In the genomic region with DNA sequence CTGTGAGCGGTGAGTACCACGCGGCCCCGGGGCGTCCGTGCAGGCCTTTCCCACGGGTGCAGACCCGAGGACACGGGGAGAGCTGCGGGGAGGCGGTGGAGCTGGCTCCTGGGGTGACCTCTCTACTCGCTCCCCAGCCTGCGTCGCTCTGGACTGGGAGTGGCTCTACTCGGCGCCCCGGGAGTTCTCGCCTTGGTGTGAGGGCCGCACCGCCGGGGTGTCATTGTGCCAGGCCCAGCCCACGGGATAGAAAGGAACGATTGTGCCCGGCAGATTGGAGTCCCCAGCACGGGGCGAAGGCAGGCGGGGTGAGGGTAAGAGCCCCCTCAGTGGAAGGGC, we compare ENCODE assay signal across 8 mouse cellular contexts. TPM values are rescaled to one million over a fixed set of nuclear protein-coding genes. Genes with fewer than 3 reads are reported as not detected.
A peak's percentile ranks its signal among the peaks of the same experiment; 100 is the strongest.
DNase-seq lines count a peak whose midpoint lies in the region; ATAC-seq and TF ChIP-seq lines count a peak whose summit lies in the region.

No protein-coding gene starts in this region.

- H3K9ac ChIP-seq in embryonic facial prominence, embryonic 13.5 days = peak overlapping the region; percentile 85
- peak overlapping the region; percentile 87 for H3K9ac ChIP-seq in intestine, embryonic 16.5 days (ENCODE audit: low read depth, low read length)
- peak overlapping the region; percentile 89 for H3K9ac ChIP-seq in neural tube, embryonic 13.5 days

- ATAC-seq in embryonic facial prominence, embryonic 13.5 days (ENCODE audit: insufficient number of reproducible peaks, insufficient read depth, low FRiP score, low TSS enrichment, low read depth) = no peak
- ATAC-seq in intestine, embryonic 16.5 days = peak; percentile 72
- no peak for ATAC-seq in neural tube, embryonic 13.5 days (ENCODE audit: low read depth)

- H3K27ac ChIP-seq in left cerebral cortex, adult 2 months = peak overlapping the region; percentile 74
- peak overlapping the region; percentile 93 for H3K27ac ChIP-seq in embryonic facial prominence, embryonic 13.5 days
- peak overlapping the region; percentile 98 for H3K27ac ChIP-seq in intestine, embryonic 16.5 days (ENCODE audit: low read length)
- peak overlapping the region; percentile 92 for H3K27ac ChIP-seq in neural tube, embryonic 13.5 days (replicated peaks)

- no peaks in the 10 kb centered on the region for H3K9me3 ChIP-seq in embryonic facial prominence, embryonic 13.5 days
- no peaks in the 10 kb centered on the region for H3K9me3 ChIP-seq in intestine, embryonic 16.5 days (ENCODE audit: control insufficient read depth, low read length)
- H3K9me3 ChIP-seq in neural tube, embryonic 13.5 days = no peaks in the 10 kb centered on the region

- H3K4me3 ChIP-seq in left cerebral cortex, adult 2 months = peak overlapping the region; percentile 82
- H3K4me3 ChIP-seq in embryonic facial prominence, embryonic 13.5 days = peak overlapping the region; percentile 82
- H3K4me3 ChIP-seq in intestine, embryonic 16.5 days (ENCODE audit: low read length) = peak overlapping the region; percentile 85
- H3K4me3 ChIP-seq in neural tube, embryonic 13.5 days = peak overlapping the region; percentile 84

- WGBS in embryonic facial prominence, embryonic 13.5 days = under 1% methylated on average over 27 of the region's 27 CpGs
- under 1% methylated on average over 27 of the region's 27 CpGs for WGBS in intestine, embryonic 16.5 days
- WGBS in neural tube, embryonic 13.5 days = 0% methylated on average over 27 of the region's 27 CpGs

- intact Hi-C loops in left cerebral cortex, adult 2 months (cut with DNase I) = loop anchor here (2.0 kb wide), 1 partner anchor 125 kb away; a partner anchor contains a TSS
- intact Hi-C loops in left cerebral cortex, postnatal 14 days (cut with DNase I) = loop anchor here (2.0 kb wide), 1 partner anchor 125 kb away; a partner anchor contains a TSS

- no peak for DNase-seq in left cerebral cortex, adult 2 months (ENCODE audit: extremely low spot score in 1 of 2, low spot score in 2 of 2)
- no peak for DNase-seq in left cerebral cortex, postnatal 14 days (ENCODE audit: low spot score in 2 of 2)
- DNase-seq in cerebellum, adult 18-20 months = no peak
- no peak for DNase-seq in spleen, postnatal 36 days (ENCODE audit: low spot score in 2 of 2)
- no peak for DNase-seq in adrenal gland, postnatal 14 days

- H3K4me1 ChIP-seq in embryonic facial prominence, embryonic 13.5 days = peaks cover 25% of the 10 kb centered on the region
- H3K4me1 ChIP-seq in intestine, embryonic 16.5 days (ENCODE audit: control insufficient read depth, insufficient read depth, low read length) = peaks cover 12% of the 10 kb centered on the region
- peaks cover 27% of the 10 kb centered on the region for H3K4me1 ChIP-seq in neural tube, embryonic 13.5 days (replicated peaks)

- TF ChIP-seq CTCF in left cerebral cortex, adult 2 months (IDR thresholded peaks at IDR 0.05) = no peak

- H3K27me3 ChIP-seq in embryonic facial prominence, embryonic 13.5 days = no peaks in the 10 kb centered on the region
- no peaks in the 10 kb centered on the region for H3K27me3 ChIP-seq in intestine, embryonic 16.5 days (replicated peaks; ENCODE audit: control insufficient read depth, insufficient read depth, low read length)
- no peaks in the 10 kb centered on the region for H3K27me3 ChIP-seq in neural tube, embryonic 13.5 days

- H3K4me2 ChIP-seq in embryonic facial prominence, embryonic 13.5 days = peak overlapping the region; percentile 74
- H3K4me2 ChIP-seq in intestine, embryonic 16.5 days (ENCODE audit: low read depth, low read length) = peak overlapping the region; percentile 81
- H3K4me2 ChIP-seq in neural tube, embryonic 13.5 days = peak overlapping the region; percentile 62

- no peaks in the 10 kb centered on the region for H3K36me3 ChIP-seq in embryonic facial prominence, embryonic 13.5 days
- no peaks in the 10 kb centered on the region for H3K36me3 ChIP-seq in intestine, embryonic 16.5 days (ENCODE audit: control insufficient read depth, insufficient read depth, low read length)
- H3K36me3 ChIP-seq in neural tube, embryonic 13.5 days = 0 out of 2 replicates have a peak, but pooled peaks cover 3% of the 10 kb centered on the region

RNA-seq across cellular contexts. Expression of a gene that starts 0.6 kb away (rescaled TPM):
- 10 to 100 TPM; 26.8 to 28.2 TPM for total RNA-seq in left cerebral cortex, adult 2 months (2021)
- total RNA-seq in left cerebral cortex, postnatal 14 days (2021) = 10 to 100 TPM; 34.6 to 37.2 TPM
- polyA plus RNA-seq in embryonic facial prominence, embryonic 13.5 days (2015; fragmentation: Nextera tagmentation; extraction: Ambion mirVana) = 46.3 and 46.5 TPM in 2 replicates
- 79.0 and 88.1 TPM in 2 replicates for polyA plus RNA-seq in intestine, embryonic 16.5 days (2015; fragmentation: Nextera tagmentation; extraction: Ambion mirVana)
- polyA plus RNA-seq in neural tube, embryonic 13.5 days (2015; fragmentation: Nextera tagmentation; extraction: Ambion mirVana) = 47.3 and 47.6 TPM in 2 replicates
- 107 and 132 TPM in 2 replicates for total RNA-seq in adrenal gland, postnatal 14 days (2021)
